Mouse (Mus musculus): ENCODE data around the gene Pla2g4b.

Pla2g4b gene

DNA sequence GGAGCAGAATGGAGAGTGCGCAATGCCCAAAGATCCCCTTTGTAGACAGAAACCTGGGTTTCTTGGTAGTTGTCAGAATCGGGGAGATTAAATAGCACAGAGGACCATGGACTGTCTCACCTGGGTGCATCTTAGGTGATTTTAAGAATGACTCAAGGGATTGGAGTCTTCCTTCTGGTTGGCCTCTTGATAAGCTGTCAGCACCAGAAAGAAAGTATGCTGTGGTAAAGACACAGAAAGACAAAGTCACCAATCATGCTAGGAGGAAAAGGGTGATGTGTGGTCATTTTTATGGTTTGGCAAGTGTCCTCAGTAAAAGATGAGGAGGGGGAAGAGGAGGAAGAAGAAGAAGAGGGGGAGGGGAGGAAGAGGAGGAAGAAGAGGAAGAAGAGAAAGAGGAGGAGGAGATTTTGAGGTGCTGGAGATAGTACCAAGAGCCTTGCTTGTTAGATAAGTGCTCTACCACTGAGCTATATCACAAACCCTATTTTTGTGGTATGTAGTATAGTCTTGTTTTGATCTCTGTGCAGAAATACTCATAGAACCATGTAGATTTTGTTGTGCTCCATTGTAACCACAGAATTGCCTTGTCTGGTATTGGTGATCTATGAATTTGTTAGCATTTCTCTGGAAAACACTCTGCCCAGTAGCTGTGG is 19.3 kb upstream of the Pla2g4b start:
- DNase-seq (ENCODE audit: low read depth, low spot score) = peak; percentile 57

- no peak for DNase-seq (ENCODE audit: low read depth, low spot score)
Measured at GRCm38 (mm10) chr2:120015882-120016281, 17.3 kb upstream of the Pla2g4b start.

DNA sequence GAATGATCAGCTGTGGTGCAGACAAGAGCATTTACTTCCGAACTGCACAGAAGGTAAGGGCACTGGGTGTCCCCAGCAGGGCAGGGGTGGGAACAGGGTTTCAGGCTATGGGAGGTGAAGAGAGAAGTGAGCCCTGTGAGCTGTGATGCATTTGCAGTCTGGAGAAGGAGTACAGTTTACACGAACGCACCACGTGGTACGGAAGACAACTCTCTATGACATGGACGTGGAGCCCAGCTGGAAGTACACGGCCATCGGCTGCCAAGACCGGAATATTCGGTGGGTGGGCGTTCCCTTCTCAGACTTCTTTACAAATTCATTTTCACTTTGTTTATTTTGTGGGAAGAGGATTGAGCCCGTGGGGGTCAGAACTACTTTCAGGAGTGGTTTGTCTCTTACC is 15.6 kb upstream of the Pla2g4b start:
- no peak for DNase-seq (ENCODE audit: low read depth, low spot score)

- no peak for DNase-seq (ENCODE audit: low read depth, low spot score)
Measured at GRCm38 (mm10) chr2:120024337-120024736, 8.9 kb upstream of the Pla2g4b start.

DNA sequence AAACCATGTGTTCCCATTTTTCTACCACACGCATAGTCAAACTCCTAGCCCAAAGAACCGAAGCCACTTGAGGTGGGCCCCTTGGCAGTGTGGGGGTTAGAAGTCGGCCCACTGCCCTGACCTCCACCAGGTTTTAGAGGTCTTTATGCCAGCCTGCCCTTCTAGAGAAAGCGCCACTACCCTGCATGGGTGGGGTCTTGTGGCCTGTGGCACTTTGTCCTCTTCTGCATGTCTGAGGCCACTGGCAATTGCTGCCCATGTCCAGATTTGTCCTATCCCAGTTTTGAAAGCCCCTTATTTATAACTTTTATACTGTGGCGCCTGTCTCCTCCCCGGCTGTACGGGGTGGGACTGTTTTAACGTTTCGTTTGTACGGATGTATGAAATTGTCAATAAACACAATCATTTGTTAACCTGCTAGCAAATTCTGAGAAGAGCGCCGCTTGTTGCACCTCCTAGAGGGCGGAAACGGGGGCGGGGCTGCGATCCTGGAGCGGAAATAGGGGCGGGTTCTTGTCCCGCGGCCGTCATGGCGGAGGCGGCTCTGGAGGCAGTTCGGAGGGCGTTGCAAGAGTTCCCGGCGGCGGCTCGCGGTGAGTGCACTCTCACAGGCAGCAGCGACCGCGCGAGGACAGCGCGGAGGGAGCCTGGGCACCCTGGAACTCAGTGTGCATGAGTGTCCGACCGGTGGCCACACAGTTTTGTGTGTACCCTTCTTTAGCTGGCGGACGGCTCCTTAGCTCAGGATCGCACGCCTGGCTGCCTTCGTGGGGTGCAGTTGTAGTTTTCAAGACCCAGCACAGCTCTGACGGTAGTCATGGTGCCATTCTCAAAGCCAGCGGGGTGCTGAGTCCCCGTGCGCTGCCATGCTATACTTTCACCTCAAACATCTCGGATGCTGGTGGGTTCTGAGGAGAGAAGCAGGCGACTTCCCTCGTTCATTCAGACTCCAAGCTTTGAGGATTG is 6.0 kb upstream of the Pla2g4b start, which contains the start of the genes Jmjd7 and Gm28042:
Gene Jmjd7, plus strand, starts transcription at position 500 of the 966 bp plus-strand sequence.
Gene Gm28042, plus strand, starts transcription at position 510 of the 966 bp plus-strand sequence.
- peak; percentile 94 for DNase-seq (ENCODE audit: low read depth, low spot score)

GRCm38 (mm10) chr2:120027950-120028331 is 5.3 kb upstream of the Pla2g4b start:
- DNase-seq (ENCODE audit: low read depth, low spot score) = peak; percentile 41

GRCm38 (mm10) chr2:120030380-120030779 is 2.8 kb upstream of the Pla2g4b start:
- no peak for DNase-seq (ENCODE audit: low read depth, low spot score)

GRCm38 (mm10) chr2:120033726-120034125 is 509 bp downstream of the Pla2g4b start:
- DNase-seq (ENCODE audit: low read depth, low spot score) = no peak

DNA sequence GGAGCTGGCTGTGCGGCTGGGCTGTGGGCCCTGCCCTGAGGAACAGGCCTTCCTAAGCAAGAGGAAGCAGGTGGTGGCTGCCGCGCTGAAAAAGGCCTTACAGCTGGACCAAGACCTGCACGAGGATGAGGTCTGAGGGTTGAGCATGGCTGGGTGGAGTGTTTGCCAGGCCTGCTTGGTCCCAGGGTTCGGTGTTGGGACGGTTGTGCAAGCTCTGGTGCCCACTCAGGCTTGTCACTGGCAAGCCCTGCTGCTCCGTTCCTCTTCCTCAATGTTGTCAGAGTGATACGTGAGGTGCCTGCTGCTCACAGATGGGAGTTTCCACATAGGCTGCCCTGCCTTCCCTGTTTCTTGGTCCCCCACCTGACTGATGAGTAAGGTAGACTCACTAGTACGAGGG is 4.5 kb downstream of the Pla2g4b start:
- no peak for DNase-seq (ENCODE audit: low read depth, low spot score)

GRCm38 (mm10) chr2:120040991-120041390 is 7.8 kb downstream of the Pla2g4b start:
- no peak for DNase-seq (ENCODE audit: low read depth, low spot score)

DNA sequence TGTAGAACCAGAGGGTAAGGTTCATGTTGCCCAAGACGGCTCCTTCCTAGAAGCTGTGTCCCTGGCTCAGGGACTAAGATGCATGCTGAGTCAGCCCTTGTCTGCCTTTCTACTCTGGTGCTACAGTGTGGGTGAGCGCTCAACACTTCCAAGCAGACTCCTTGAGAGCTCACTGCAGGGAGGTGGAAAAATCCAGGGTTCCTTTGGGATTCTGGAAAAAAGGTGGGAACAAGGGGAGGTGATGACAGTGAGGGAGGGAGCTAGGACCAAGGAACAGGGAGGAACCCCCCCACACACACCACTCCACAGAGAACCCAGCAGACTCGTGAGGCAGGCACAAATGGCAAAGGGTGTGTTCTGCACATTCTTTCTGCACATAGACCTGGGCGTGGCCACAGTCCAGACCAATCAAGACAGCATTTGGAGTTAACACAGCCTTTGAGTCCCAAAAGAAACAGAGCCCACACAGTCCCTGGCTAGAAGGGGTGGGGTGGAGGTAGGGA is 10.9 kb downstream of the Pla2g4b start:
- DNase-seq (ENCODE audit: low read depth, low spot score) = peak; percentile 84

DNA sequence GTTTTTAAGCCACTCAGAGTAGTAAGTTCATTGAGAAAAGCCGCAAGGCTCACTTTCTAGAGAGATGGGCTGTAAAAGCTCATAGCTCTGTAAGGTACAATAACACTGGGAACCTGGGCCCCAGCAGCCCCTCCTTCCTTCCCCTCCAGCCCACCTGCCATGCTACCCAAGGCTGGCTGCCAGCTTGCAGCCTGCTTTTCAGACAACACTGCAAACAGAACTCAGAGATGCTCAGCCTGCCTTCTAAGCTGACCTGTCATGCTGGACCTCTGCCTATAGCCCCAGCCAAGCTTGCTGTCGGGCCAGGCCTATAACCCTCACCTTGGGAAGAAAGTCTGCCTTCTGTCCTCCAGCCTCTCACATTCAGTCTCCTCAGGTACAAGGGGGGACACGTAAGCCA is 11.5 kb downstream of the Pla2g4b start:
- DNase-seq (ENCODE audit: low read depth, low spot score) = no peak

DNA sequence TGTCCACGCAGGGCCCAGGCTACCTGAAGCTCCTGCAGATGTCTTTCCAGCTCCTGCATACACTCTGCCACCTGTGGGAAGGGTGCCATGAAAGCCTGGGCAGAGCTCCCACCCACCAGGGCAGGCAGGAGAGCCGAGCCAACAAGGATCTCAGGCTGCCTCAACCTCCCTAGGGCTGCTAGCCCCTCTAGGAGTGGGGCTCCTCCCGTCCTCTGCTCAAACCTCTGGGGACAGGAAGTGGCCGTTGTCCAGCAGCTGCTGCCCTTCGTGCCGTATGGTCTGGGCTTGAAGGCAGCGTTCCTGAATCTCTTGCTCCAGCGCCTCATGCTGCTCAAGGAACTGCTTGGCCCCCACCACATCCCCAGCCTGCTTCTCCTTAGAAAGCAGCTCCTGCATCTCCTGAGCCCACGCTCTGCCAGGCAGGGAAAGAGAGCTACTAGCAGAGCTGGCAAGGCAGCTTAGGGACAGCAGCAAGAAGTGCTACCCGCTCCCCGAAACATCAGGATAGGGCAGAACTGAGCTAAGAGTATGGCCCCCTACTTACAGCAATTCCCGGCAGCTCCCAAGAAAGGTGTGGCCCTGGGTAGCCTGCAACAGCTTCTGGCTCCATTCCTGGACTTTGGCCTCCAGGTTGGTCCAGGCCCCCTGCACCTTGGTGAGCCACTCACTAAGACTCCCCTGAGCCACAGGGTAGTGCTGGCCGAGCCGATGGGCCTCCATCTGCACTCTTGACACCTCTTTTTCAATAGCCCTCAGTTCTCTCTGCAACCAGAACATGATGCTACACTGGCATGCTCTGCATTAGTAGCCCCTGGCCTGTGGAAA is 13.5 kb downstream of the Pla2g4b start:
- DNase-seq (ENCODE audit: low read depth, low spot score) = no peak

DNA sequence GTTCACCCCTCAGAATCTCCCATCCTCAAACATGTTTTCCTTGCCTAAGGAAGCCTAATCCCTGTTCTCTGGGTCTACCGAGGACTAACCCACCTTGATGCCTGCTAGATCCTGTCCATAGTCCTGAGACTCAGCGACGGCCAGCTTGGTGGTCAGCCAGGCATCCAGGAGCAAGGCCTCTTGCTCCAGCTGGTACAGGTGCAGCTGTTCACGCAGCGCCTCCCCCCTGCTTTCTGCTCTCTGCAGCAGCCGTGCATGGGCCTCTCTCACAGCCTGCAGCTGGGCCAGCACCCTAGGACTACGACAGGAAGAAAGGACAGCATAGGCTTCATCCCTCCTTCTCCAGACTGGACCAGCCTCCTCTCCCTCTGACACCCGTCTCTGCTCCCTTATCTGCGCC is 15.0 kb downstream of the Pla2g4b start:
- DNase-seq (ENCODE audit: low read depth, low spot score) = no peak

- peak; percentile 72 for DNase-seq (ENCODE audit: low read depth, low spot score)
Measured at GRCm38 (mm10) chr2:120049632-120050274, 16.5 kb downstream of the Pla2g4b start.

DNA sequence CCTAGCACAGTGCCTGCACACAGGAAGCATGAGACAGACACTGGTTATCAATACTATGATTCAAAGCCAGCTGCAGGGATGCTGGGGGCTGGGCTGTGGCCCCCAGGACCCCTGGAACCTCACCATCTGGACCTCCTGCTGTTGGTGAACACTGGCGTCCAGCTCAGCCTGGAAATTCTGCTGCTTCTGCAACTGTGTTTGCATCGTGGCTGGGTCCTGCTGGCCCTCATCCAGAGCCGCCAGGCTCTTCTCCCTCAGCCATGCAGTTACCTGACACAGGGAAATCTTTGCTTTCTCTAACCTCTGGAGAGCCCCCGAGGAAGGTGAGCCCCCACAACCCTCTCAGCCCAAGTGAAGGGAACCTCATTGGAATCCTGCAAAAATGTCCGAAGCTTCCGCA is 18.2 kb downstream of the Pla2g4b start:
- no peak for DNase-seq (ENCODE audit: low read depth, low spot score)

DNA sequence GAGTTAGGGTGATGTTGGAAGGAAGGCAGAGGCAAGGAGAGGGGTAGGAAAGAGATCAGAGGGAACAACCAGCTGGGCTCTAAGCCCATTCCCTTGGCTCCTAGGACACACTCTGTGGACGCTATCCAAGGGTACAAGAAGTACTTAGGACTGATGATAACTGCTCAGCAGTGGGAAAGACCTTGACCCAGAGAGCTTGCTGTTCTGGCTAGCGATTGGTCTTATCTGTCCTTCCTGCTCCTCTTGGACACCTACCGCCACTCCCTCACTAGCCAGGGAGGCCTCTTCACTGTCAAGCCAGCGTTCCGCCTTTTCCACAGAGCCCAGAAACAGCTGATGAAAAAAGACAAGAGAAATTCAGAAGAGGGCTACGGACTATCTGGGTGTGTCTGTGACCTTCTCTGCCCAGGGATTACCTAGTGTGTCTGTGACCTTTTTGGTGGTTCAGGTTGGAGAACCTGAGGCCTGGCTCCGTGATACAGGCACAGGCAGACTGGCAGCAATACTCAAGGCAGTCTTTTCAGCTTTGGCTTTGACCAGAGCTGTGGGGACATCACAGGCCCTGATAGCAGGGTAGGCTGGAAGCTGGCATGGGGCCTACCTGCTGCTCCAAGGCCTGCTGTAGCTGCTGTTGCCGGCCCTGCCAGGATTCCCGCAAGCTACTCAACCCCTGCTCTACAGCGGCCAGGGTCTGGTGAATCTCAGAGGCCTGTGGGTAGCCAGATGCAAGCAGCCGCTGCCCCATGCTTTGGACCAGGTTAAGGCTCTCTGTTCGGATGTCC is 21.7 kb downstream of the Pla2g4b start:
- no peak for DNase-seq (ENCODE audit: low read depth, low spot score)

DNA sequence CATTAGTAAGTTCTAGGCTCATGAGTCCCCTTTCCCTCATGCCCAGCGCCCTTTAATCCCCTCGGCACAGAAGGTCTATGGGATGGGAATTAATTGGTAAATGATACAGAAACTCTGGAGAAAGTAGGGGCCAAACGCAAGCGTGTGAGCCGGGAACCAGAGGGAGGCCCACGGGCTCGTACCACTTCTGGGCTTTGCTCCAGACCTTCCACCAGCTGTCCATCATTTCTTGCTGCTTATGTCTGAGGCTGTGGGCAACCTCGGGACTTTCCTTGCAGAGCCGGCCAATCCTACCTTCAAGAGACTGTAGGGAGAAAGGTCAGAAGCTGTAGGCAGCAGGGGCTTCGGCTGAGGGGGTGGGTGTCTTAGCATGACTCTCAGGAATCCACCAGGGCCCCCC is 22.7 kb downstream of the Pla2g4b start:
- DNase-seq (ENCODE audit: low read depth, low spot score) = no peak

DNA sequence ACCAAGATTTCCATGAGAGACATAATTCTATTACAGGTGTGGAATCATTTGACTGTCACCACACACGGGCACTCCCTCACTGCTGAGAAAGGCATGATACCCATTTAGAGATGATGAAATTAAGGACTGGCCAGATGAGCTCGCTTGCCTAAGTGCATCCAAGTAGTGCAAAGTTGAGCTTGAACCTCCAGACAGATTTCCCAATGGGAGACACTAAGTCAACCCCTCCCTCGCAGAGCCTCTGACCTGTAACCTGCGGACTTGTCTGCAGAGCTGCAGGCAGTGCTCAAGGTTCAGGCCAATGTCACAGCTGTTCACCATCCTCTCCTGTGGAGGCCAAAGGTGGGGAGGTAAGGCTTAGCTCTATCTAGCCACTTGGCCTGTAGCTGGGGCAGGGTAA is 25.6 kb downstream of the Pla2g4b start:
- DNase-seq (ENCODE audit: low read depth, low spot score) = no peak

- DNase-seq (ENCODE audit: low read depth, low spot score) = no peak
Measured at GRCm38 (mm10) chr2:120059466-120059865, 26.2 kb downstream of the Pla2g4b start.
